Mouse (Mus musculus): ENCODE results near the gene Ndufs2. TPM values are rescaled to one million over a fixed set of nuclear protein-coding genes. Genes with fewer than 3 reads are reported as not detected.

Gene Ndufs2
- total and polyA plus RNA-seq, 2 experiments from 2014 or later, result 203 to 219 TPM

- H3K9ac ChIP-seq, result peak overlapping the region; percentile 56
- H3K36me3 ChIP-seq (ENCODE audit: insufficient read depth), result no peaks in the 10 kb centered on the region
- no peaks in the 10 kb centered on the region for H3K9me3 ChIP-seq (ENCODE audit: low read length)
- ATAC-seq (peak; percentile 43; the same call in 1 of the 2 replicates), DNase-seq (peak; percentile 21)
- WGBS, result 6% methylated on average over 20 of the region's 20 CpGs
- TF ChIP-seq CTCF (IDR thresholded peaks at IDR 0.05; ENCODE audit: low read depth), result no peak
- H3K27ac ChIP-seq (ENCODE audit: low read depth, low read length), result no peak overlapping the region
- peak overlapping the region; percentile 56 for H3K4me3 ChIP-seq (ENCODE audit: low read depth, low read length)
- peak overlapping the region; percentile 100 for H3K4me2 ChIP-seq (ENCODE audit: low read depth)
- H3K4me1 ChIP-seq (ENCODE audit: insufficient read depth), result peaks cover 10% of the 10 kb centered on the region; the same call in 1 of the 2 replicates
- H3K27me3 ChIP-seq (ENCODE audit: insufficient read depth, low read length), result peaks cover 31% of the 10 kb centered on the region
These were observed 56.0 kb downstream of the Ndufs2 start for GRCm38 (mm10) chr1:171195046-171195822.

GRCm38 (mm10) chr1:171193911-171194830 is 57.0 kb downstream of the Ndufs2 start:
- no peaks in the 10 kb centered on the region for H3K36me3 ChIP-seq (ENCODE audit: insufficient read depth)
- DNase-seq, result no peak
- no peak overlapping the region for H3K9ac ChIP-seq
- TF ChIP-seq CTCF (IDR thresholded peaks at IDR 0.05; ENCODE audit: low read depth), result no peak
- no peak for ATAC-seq
- no peak overlapping the region; the same call in none of the 2 replicates for H3K4me3 ChIP-seq (ENCODE audit: low read depth, low read length)
- H3K27ac ChIP-seq (ENCODE audit: low read depth, low read length), result no peak overlapping the region
- 30% methylated on average over 11 of the region's 11 CpGs for WGBS
- no peaks in the 10 kb centered on the region for H3K9me3 ChIP-seq (ENCODE audit: low read length)
- peaks cover 31% of the 10 kb centered on the region for H3K27me3 ChIP-seq (ENCODE audit: insufficient read depth, low read length)
- peak overlapping the region; percentile 41 for H3K4me2 ChIP-seq (ENCODE audit: low read depth)
- peaks cover 10% of the 10 kb centered on the region; the same call in 1 of the 2 replicates for H3K4me1 ChIP-seq (ENCODE audit: insufficient read depth)

- Histone ChIP-seq H3K36me3 (ENCODE audit: insufficient read depth) (no peaks in the 10 kb centered on the region), H3K4me3 (ENCODE audit: low read depth, low read length) (peak overlapping the region; percentile 22), H3K9me3 (ENCODE audit: low read length) (no peaks in the 10 kb centered on the region), H3K27me3 (ENCODE audit: insufficient read depth, low read length) (peaks cover 31% of the 10 kb centered on the region), H3K27ac (ENCODE audit: low read depth, low read length) (no peak overlapping the region), H3K4me1 (ENCODE audit: insufficient read depth) (peaks cover 10% of the 10 kb centered on the region; the same call in 1 of the 2 replicates), H3K4me2 (ENCODE audit: low read depth) (peak overlapping the region; percentile 41), H3K9ac (peak overlapping the region; percentile 36)
- 4% methylated on average over 18 of the region's 18 CpGs for WGBS
- peak; percentile 20 for DNase-seq
- no peak for ATAC-seq
- no peak for TF ChIP-seq CTCF (IDR thresholded peaks at IDR 0.05; ENCODE audit: low read depth)
These were observed 57.9 kb downstream of the Ndufs2 start for GRCm38 (mm10) chr1:171193093-171193840.

GRCm38 (mm10) chr1:171192283-171192682 is 58.9 kb downstream of the Ndufs2 start:
- H3K4me2 ChIP-seq (ENCODE audit: low read depth), result no peak overlapping the region

GRCm38 (mm10) chr1:171190832-171191231 is 60.4 kb downstream of the Ndufs2 start:
- no peak overlapping the region for H3K9ac ChIP-seq
- no peak overlapping the region for H3K4me3 ChIP-seq (ENCODE audit: low read depth, low read length)
- no peaks in the 10 kb centered on the region for H3K36me3 ChIP-seq (ENCODE audit: insufficient read depth)
- no peaks in the 10 kb centered on the region for H3K9me3 ChIP-seq (ENCODE audit: low read length)
- no peak for TF ChIP-seq CTCF (IDR thresholded peaks at IDR 0.05; ENCODE audit: low read depth)
- DNase-seq (no peak), ATAC-seq (no peak)
- 93% methylated on average over 9 of the region's 9 CpGs for WGBS
- H3K4me2 ChIP-seq (ENCODE audit: low read depth), result no peak overlapping the region
- H3K27ac ChIP-seq (ENCODE audit: low read depth, low read length), result no peak overlapping the region
- peaks cover 22% of the 10 kb centered on the region for H3K27me3 ChIP-seq (ENCODE audit: insufficient read depth, low read length)
- peaks cover 10% of the 10 kb centered on the region; the same call in 1 of the 2 replicates for H3K4me1 ChIP-seq (ENCODE audit: insufficient read depth)

More at GRCm38 (mm10) chr1:171192283-171192682, 58.9 kb downstream of the Ndufs2 start:
- Histone ChIP-seq H3K9ac (no peak overlapping the region), H3K4me1 (ENCODE audit: insufficient read depth) (peaks cover 10% of the 10 kb centered on the region; the same call in 1 of the 2 replicates), H3K4me3 (ENCODE audit: low read depth, low read length) (no peak overlapping the region), H3K27ac (ENCODE audit: low read depth, low read length) (no peak overlapping the region), H3K36me3 (ENCODE audit: insufficient read depth) (no peaks in the 10 kb centered on the region), H3K27me3 (ENCODE audit: insufficient read depth, low read length) (peaks cover 29% of the 10 kb centered on the region), H3K9me3 (ENCODE audit: low read length) (no peaks in the 10 kb centered on the region)
- no peak for TF ChIP-seq CTCF (IDR thresholded peaks at IDR 0.05; ENCODE audit: low read depth)
- 59% methylated on average over 10 of the region's 10 CpGs for WGBS
- DNase-seq (no peak), ATAC-seq (no peak)

GRCm38 (mm10) chr1:171189476-171190114 is 61.6 kb downstream of the Ndufs2 start:
- no peaks in the 10 kb centered on the region for H3K9me3 ChIP-seq (ENCODE audit: low read length)
- ATAC-seq (peak; percentile 27; the same call in 1 of the 2 replicates), DNase-seq (peak; percentile 12)
- H3K36me3 ChIP-seq (ENCODE audit: insufficient read depth), result no peaks in the 10 kb centered on the region
- H3K27ac ChIP-seq (ENCODE audit: low read depth, low read length), result no peak overlapping the region
- H3K4me2 ChIP-seq (ENCODE audit: low read depth), result no peak overlapping the region
- H3K4me3 ChIP-seq (ENCODE audit: low read depth, low read length), result no peak overlapping the region
- no peak overlapping the region for H3K9ac ChIP-seq
- no peak for TF ChIP-seq CTCF (IDR thresholded peaks at IDR 0.05; ENCODE audit: low read depth)
- WGBS, result 30% methylated on average over 14 of the region's 14 CpGs
- H3K4me1 ChIP-seq (ENCODE audit: insufficient read depth), result peaks cover 5% of the 10 kb centered on the region; the same call in 1 of the 2 replicates
- H3K27me3 ChIP-seq (ENCODE audit: insufficient read depth, low read length), result peaks cover 21% of the 10 kb centered on the region

Data from forebrain, postnatal 0 days (tissue).